Mouse (Mus musculus): Measurements from ENCODE around the gene Krtap1-3. TPM values are rescaled to one million over a fixed set of nuclear protein-coding genes. Genes with fewer than 3 reads are reported as not detected.

Krtap1-3 gene
- total and polyA plus RNA-seq, 3 experiments = not detected

DNA sequence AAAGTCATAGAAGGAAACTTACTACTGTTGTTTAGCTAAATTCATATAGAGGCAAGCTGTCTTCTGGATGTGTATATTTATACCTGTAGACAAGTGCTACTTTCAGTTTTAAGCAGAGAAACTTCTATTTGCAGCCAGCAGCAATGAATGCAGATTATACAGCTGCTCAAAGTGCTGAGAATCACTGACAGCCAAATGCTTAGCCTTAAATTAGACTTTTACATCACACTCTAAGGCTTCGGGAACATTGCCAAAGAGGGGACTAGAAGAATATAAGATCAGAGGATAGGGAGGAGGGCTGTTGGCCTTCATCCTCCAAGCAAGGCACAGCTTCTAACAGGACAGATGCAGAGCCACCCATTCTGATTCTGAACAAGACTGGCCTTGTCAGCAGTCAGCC lies 45.9 kb upstream of the Krtap1-3 start:
- Histone ChIP-seq H3K9ac (ENCODE audit: control insufficient read depth, low read depth, low read length, poor library complexity, severe bottlenecking) (no peak overlapping the region), H3K9me3 (replicated peaks; ENCODE audit: insufficient read depth, low read length) (no peaks in the 10 kb centered on the region; the same call in 1 of the 2 replicates), H3K27me3 (ENCODE audit: control insufficient read depth in 1 of 2, insufficient read depth in 2 of 2, low read length in 2 of 2) (no peaks in the 10 kb centered on the region), H3K79me2 (ENCODE audit: control insufficient read depth, insufficient read depth, low read length, poor library complexity) (no peaks in the 10 kb centered on the region), H3K4me1 (ENCODE audit: control insufficient read depth in 1 of 2, insufficient read depth in 2 of 2, low read length in 2 of 2) (no peaks in the 10 kb centered on the region), H3K27ac (ENCODE audit: control insufficient read depth, low read depth, low read length) (no peak overlapping the region), H3K36me3 (ENCODE audit: control insufficient read depth in 1 of 2, insufficient read depth in 2 of 2, low read length in 2 of 2) (no peaks in the 10 kb centered on the region), H3K4me3 (ENCODE audit: control insufficient read depth in 1 of 2, insufficient read depth in 1 of 2, low read depth in 2 of 2, low read length in 2 of 2) (no peak overlapping the region)
- TF ChIP-seq TCF12 (IDR thresholded peaks at IDR 0.05; ENCODE audit: low read depth, low read length) = no peak
- no peak for TF ChIP-seq KAT2A (conservative IDR thresholded peaks at IDR 0.05; ENCODE audit: low read depth, low read length)
- no peak for TF ChIP-seq MYC (IDR thresholded peaks at IDR 0.05; ENCODE audit: low read depth, low read length)
- TF ChIP-seq JUND (IDR thresholded peaks at IDR 0.05; ENCODE audit: low read depth, low read length) = no peak
- no peak for TF ChIP-seq EP300 (IDR thresholded peaks at IDR 0.05; ENCODE audit: low read depth in 1 of 2, low read length in 2 of 2)
- TF ChIP-seq MYB (IDR thresholded peaks at IDR 0.05; ENCODE audit: low read depth, low read length) = no peak
- no peak for TF ChIP-seq SIN3A (IDR thresholded peaks at IDR 0.05; ENCODE audit: low read length)
- TF ChIP-seq RAD21 (IDR thresholded peaks at IDR 0.05; ENCODE audit: low read depth, low read length) = no peak
- no peak for TF ChIP-seq UBTF (IDR thresholded peaks at IDR 0.05; ENCODE audit: borderline replicate concordance, insufficient read depth, low read depth, low read length)
- TF ChIP-seq POLR2A (IDR thresholded peaks at IDR 0.05; ENCODE audit: control insufficient read depth in 1 of 2, insufficient read depth in 1 of 2, low read depth in 1 of 2, low read length in 2 of 2, poor library complexity in 1 of 2) = no peak
- TF ChIP-seq USF1 (IDR thresholded peaks at IDR 0.05; ENCODE audit: low read depth, low read length) = no peak
- TF ChIP-seq TBP (IDR thresholded peaks at IDR 0.05; ENCODE audit: low read depth, low read length) = no peak
- TF ChIP-seq BHLHE40 (IDR thresholded peaks at IDR 0.05; ENCODE audit: borderline replicate concordance, low read depth, low read length) = no peak
- DNase-seq (ENCODE audit: low read depth, low spot score) = no peak

DNA sequence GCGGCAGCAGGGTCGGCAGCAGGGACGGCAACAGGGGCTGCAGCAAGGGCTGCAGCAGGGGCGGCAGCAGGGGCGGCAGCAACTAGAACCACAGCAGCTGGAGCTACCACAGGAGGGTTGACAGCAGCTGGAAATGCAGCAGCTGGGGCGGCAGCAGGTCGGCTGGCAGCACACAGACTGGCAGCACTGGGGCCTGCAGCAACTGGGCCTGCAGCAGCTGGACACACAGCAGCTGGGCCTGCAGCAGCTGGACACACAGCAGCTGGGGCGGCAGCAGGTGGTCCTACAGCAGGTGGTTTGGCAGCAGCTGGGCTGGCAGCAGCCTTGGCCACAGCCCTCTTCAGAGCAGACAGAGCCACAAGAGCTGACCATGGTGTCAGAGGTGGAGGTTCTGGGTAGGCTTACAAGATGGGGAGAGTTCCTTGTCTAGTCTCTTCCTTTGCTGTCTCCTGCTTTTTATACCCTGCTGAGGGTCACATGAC lies 43.6 kb upstream of the Krtap1-3 start, which contains the start of gene Krtap4-2:
Krtap4-2 (minus strand) TSS at position 432 of the 482 bp plus-strand sequence.
- no peak for DNase-seq (ENCODE audit: low read depth, low spot score)
- H3K36me3 ChIP-seq (ENCODE audit: control insufficient read depth in 1 of 2, insufficient read depth in 2 of 2, low read length in 2 of 2) = no peaks in the 10 kb centered on the region
- H3K27me3 ChIP-seq (ENCODE audit: control insufficient read depth in 1 of 2, insufficient read depth in 2 of 2, low read length in 2 of 2) = no peaks in the 10 kb centered on the region
- no peak within 1 kb of the TSS for H3K9ac ChIP-seq (ENCODE audit: control insufficient read depth, low read depth, low read length, poor library complexity, severe bottlenecking)
- TF ChIP-seq CHD2 (IDR thresholded peaks at IDR 0.05; ENCODE audit: low read length) (no peak), TCF12 (IDR thresholded peaks at IDR 0.05; ENCODE audit: low read depth, low read length) (no peak), CHD1 (IDR thresholded peaks at IDR 0.05; ENCODE audit: low read depth, low read length) (no peak), GABPA (IDR thresholded peaks at IDR 0.05; ENCODE audit: low read depth, low read length) (no peak), GATA1 (IDR thresholded peaks at IDR 0.05; ENCODE audit: low read depth, low read length) (no peak), UBTF (IDR thresholded peaks at IDR 0.05; ENCODE audit: borderline replicate concordance, insufficient read depth, low read depth, low read length) (no peak), RCOR1 (IDR thresholded peaks at IDR 0.05; ENCODE audit: low read depth, low read length) (no peak)
- H3K9me3 ChIP-seq (replicated peaks; ENCODE audit: insufficient read depth, low read length) = no peaks in the 10 kb centered on the region
- no peak within 1 kb of the TSS for H3K4me3 ChIP-seq (ENCODE audit: control insufficient read depth in 1 of 2, insufficient read depth in 1 of 2, low read depth in 2 of 2, low read length in 2 of 2)
- no peaks in the 10 kb centered on the region for H3K4me1 ChIP-seq (ENCODE audit: control insufficient read depth in 1 of 2, insufficient read depth in 2 of 2, low read length in 2 of 2)
- H3K27ac ChIP-seq (ENCODE audit: control insufficient read depth, low read depth, low read length) = no peak within 1 kb of the TSS
- H3K79me2 ChIP-seq (ENCODE audit: control insufficient read depth, insufficient read depth, low read length, poor library complexity) = no peaks in the 10 kb centered on the region
